Mouse (Mus musculus) kidney, embryonic 16.5 days (tissue): Measurements from ENCODE around the gene Efnb3. TPM values are rescaled to one million over a fixed set of nuclear protein-coding genes. Genes with fewer than 3 reads are reported as not detected.

ENCODE experiments used
- ATAC-seq: fragments of 200-750 bp; cut with Nextera tagmentation; 2 replicates; pipeline ENCODE4 v1.8.0; 2017; ENCODE audit warnings: moderate TSS enrichment; ENCODE audit not compliant: low FRiP score, low TSS enrichment
- H3K27ac ChIP-seq: fragments of 300-500 bp; sonication (generic); 2 replicates; pipeline ENCODE4 v1.5.1; 2014; ENCODE audit warnings: low read length
- H3K27me3 ChIP-seq: fragments of 300-500 bp; sonication (generic); 2 replicates; pipeline ENCODE4 v1.6.1; 2014; ENCODE audit warnings: low read length, control low read depth, mixed read lengths; ENCODE audit not compliant: insufficient read depth
- H3K36me3 ChIP-seq: fragments of 300-500 bp; sonication (generic); 2 replicates; pipeline ENCODE4 v1.6.1; 2014; ENCODE audit warnings: low read length, control low read depth, mixed read lengths; ENCODE audit not compliant: insufficient read depth
- H3K4me1 ChIP-seq: fragments of 300-500 bp; sonication (generic); 2 replicates; pipeline ENCODE4 v1.6.1; 2014; ENCODE audit warnings: low read length, control low read depth, mixed read lengths; ENCODE audit not compliant: insufficient read depth
- H3K4me2 ChIP-seq: fragments of 300-500 bp; sonication (generic); replicated peaks from 2 replicates; pipeline ENCODE4 v1.6.1; 2014; ENCODE audit warnings: low read depth, low read length
- H3K4me3 ChIP-seq: fragments of 300-500 bp; sonication (generic); 2 replicates; pipeline ENCODE4 v1.5.1; 2014; ENCODE audit warnings: mild to moderate bottlenecking, low read length
- H3K9ac ChIP-seq: fragments of 300-500 bp; sonication (generic); replicated peaks from 2 replicates; pipeline ENCODE4 v1.6.1; 2014; ENCODE audit warnings: low read length
- H3K9me3 ChIP-seq: fragments of 300-500 bp; sonication (generic); 2 replicates; pipeline ENCODE4 v1.6.1; 2016; ENCODE audit warnings: low read length, control low read depth
- WGBS: fragments of 180-500 bp; shearing (Covaris S2); extraction: QIAGEN DNeasy Blood & Tissue Kit; methylation state at CpG from one replicate; pipeline ENCODE4 v1.1.7; 2014; 5-methylcytosine and 5-hydroxymethylcytosine counted together
- polyA plus RNA-seq: library from polyadenylated mRNA; unstranded; fragments of >200 nt; fragmentation: Nextera tagmentation; extraction: Ambion mirVana; gene quantifications from 2 replicates; pipeline ENCODE4 v1.2.1, GENCODE M21; 2015

The Efnb3 gene
- polyA plus RNA-seq, 1 experiment from 2014 or later, result 12.6 TPM

- Histone ChIP-seq H3K4me3 (no peak overlapping the region), H3K4me1 (peaks cover 11% of the 10 kb centered on the region), H3K9ac (no peak overlapping the region), H3K9me3 (no peaks in the 10 kb centered on the region), H3K4me2 (no peak overlapping the region), H3K36me3 (peaks cover 53% of the 10 kb centered on the region), H3K27me3 (no peaks in the 10 kb centered on the region), H3K27ac (no peak overlapping the region)
- 81% methylated on average over 7 of the region's 7 CpGs for WGBS
- ATAC-seq, result no peak
Measured at GRCm38 (mm10) chr11:69585718-69586325, 25.8 kb upstream of the Efnb3 start.

- Histone ChIP-seq H3K27ac (no peak overlapping the region), H3K36me3 (peaks cover 44% of the 10 kb centered on the region), H3K4me1 (peaks cover 11% of the 10 kb centered on the region), H3K9me3 (no peaks in the 10 kb centered on the region), H3K4me2 (no peak overlapping the region), H3K9ac (no peak overlapping the region), H3K27me3 (no peaks in the 10 kb centered on the region), H3K4me3 (no peak overlapping the region)
- ATAC-seq, result no peak
- WGBS, result 97% methylated on average over 13 of the region's 13 CpGs
Measured at GRCm38 (mm10) chr11:69584937-69585336, 24.9 kb upstream of the Efnb3 start.

DNA sequence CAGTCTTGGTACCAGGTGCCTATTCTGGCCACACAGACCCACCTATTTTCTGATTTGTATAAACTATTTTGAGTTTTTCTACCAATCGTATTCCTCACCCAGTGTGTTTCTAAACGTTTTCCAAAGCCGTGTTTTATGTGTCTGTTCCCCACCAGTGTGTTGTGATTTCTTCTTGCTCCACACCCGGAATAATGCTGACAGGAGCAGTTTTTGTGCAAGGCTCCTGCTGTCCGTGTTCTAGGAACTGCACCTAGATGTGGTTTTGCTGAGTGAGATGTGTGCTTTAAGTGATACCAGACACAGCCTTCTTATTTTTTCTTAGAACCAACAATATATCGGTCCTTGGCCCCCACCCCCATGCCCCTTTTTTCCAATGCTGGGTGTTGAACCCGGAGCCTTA lies 24.0 kb upstream of the Efnb3 start:
- WGBS, result 79% methylated on average over 7 of the region's 7 CpGs
- H3K27me3 ChIP-seq, result no peaks in the 10 kb centered on the region
- peaks cover 11% of the 10 kb centered on the region for H3K4me1 ChIP-seq
- H3K4me2 ChIP-seq, result no peak overlapping the region
- no peak overlapping the region for H3K4me3 ChIP-seq
- no peak for ATAC-seq
- no peak overlapping the region for H3K9ac ChIP-seq
- H3K36me3 ChIP-seq, result peaks cover 35% of the 10 kb centered on the region
- H3K27ac ChIP-seq, result no peak overlapping the region
- H3K9me3 ChIP-seq, result no peaks in the 10 kb centered on the region

- H3K36me3 ChIP-seq, result peaks cover 18% of the 10 kb centered on the region
- H3K4me1 ChIP-seq, result peaks cover 25% of the 10 kb centered on the region
- no peak overlapping the region for H3K27ac ChIP-seq
- WGBS, result 63% methylated on average over 9 of the region's 9 CpGs
- no peaks in the 10 kb centered on the region for H3K9me3 ChIP-seq
- H3K4me2 ChIP-seq, result peak overlapping the region; percentile 77
- no peak for ATAC-seq
- H3K4me3 ChIP-seq, result peak overlapping the region; percentile 94; the same call in 1 of the 2 replicates
- peak overlapping the region; percentile 7; the same call in 1 of the 2 replicates for H3K9ac ChIP-seq
- no peaks in the 10 kb centered on the region for H3K27me3 ChIP-seq
Measured at GRCm38 (mm10) chr11:69582230-69582805, 22.3 kb upstream of the Efnb3 start.

- under 1% methylated on average over 8 of the region's 8 CpGs for WGBS
- ATAC-seq, result no peak
- no peaks in the 10 kb centered on the region for H3K27me3 ChIP-seq
Measured at GRCm38 (mm10) chr11:69581814-69582213, 21.8 kb upstream of the Efnb3 start.

GRCm38 (mm10) chr11:69581147-69581688 lies 21.2 kb upstream of the Efnb3 start:
- H3K27me3 ChIP-seq, result no peaks in the 10 kb centered on the region
- H3K4me1 ChIP-seq, result peaks cover 25% of the 10 kb centered on the region
- H3K27ac ChIP-seq, result peak overlapping the region; percentile 99
- 0% methylated on average over 36 of the region's 36 CpGs for WGBS
- H3K9ac ChIP-seq, result peak overlapping the region; percentile 79
- peak; percentile 87 for ATAC-seq
- peak overlapping the region; percentile 94 for H3K4me3 ChIP-seq
- H3K4me2 ChIP-seq, result peak overlapping the region; percentile 77
- H3K36me3 ChIP-seq, result peaks cover 10% of the 10 kb centered on the region; the same call in 1 of the 2 replicates
- H3K9me3 ChIP-seq, result no peaks in the 10 kb centered on the region

More at GRCm38 (mm10) chr11:69581814-69582213, 21.8 kb upstream of the Efnb3 start:
- Histone ChIP-seq H3K9me3 (no peaks in the 10 kb centered on the region), H3K36me3 (peaks cover 13% of the 10 kb centered on the region; the same call in 1 of the 2 replicates), H3K4me1 (peaks cover 25% of the 10 kb centered on the region), H3K4me3 (peak overlapping the region; percentile 94), H3K9ac (peak overlapping the region; percentile 79), H3K4me2 (peak overlapping the region; percentile 77), H3K27ac (peak overlapping the region; percentile 99)

DNA sequence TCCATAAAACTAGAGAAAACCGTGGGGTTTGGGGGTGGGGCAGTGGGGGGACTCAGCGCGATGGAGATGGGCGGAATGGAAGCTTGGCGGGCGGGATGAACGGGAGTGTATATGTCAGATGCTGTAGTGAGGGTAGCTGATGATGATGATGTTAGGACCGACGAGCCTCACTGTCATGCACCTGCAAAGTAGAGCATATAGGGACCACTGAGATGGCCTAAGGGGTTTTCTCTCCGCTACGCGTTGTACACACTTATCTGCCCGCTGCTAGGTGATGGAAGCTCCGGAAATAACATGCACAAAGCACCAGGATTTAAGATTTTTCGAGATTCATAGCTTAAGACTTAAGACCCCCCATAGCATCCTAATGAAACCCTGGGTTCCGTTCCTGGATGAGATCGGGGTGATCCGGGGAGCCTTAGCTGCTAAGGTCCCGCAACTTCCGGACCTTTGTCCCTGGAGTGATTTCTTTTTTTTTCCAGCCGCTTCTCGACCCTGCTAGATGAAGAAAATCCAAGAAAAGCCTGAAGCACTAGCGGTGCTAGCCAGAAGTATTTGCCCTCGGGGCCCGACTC lies 20.7 kb upstream of the Efnb3 start:
- ATAC-seq, result peak; percentile 10
- whole genome bisulfite sequencing, result under 1% methylated on average over 25 of the region's 25 CpGs

DNA sequence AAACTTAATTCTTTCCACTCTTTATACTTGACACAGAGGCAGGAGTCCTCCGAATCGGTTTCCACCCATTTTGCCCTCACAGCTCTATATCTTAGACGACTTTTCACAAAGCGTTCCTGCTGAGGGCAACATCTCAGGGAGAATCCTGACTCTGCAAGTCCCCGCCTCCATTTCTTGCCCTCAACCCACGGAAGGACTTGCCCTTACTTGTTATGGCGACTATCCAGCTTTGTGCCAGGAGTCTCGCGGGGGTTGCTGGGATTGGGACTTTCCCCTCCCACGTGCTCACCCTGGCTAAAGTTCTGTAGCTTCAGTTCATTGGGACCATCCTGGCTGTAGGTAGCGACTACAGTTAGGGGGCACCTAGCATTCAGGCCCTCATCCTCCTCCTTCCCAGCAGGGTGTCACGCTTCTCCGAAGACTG lies 20.1 kb upstream of the Efnb3 start, which contains the start of the genes Wrap53 and Trp53:
Wrap53 (minus strand) TSS at position 165 of the 424 bp plus-strand sequence.
Trp53 (plus strand) TSS at position 269 of the 424 bp plus-strand sequence.
- peak; percentile 64 for ATAC-seq
- peak within 1 kb of the TSS; percentile 99 for H3K27ac ChIP-seq
- H3K27me3 ChIP-seq, result no peaks in the 10 kb centered on the region
- H3K36me3 ChIP-seq, result peaks cover 10% of the 10 kb centered on the region; the same call in 1 of the 2 replicates
- H3K4me2 ChIP-seq, result peak within 1 kb of the TSS; percentile 89
- H3K9ac ChIP-seq, result peak within 1 kb of the TSS; percentile 83
- peak within 1 kb of the TSS; percentile 94 for H3K4me3 ChIP-seq
- H3K9me3 ChIP-seq, result no peaks in the 10 kb centered on the region
- H3K4me1 ChIP-seq, result peaks cover 25% of the 10 kb centered on the region
- WGBS, result 0% methylated on average over 13 of the region's 13 CpGs

More for the DNA sequence above, 20.7 kb upstream of the Efnb3 start:
- H3K36me3 ChIP-seq, result peaks cover 10% of the 10 kb centered on the region; the same call in 1 of the 2 replicates
- peak overlapping the region; percentile 79 for H3K9ac ChIP-seq
- no peaks in the 10 kb centered on the region for H3K9me3 ChIP-seq
- H3K4me1 ChIP-seq, result peaks cover 25% of the 10 kb centered on the region
- no peaks in the 10 kb centered on the region for H3K27me3 ChIP-seq
- H3K4me2 ChIP-seq, result peak overlapping the region; percentile 77
- H3K27ac ChIP-seq, result peak overlapping the region; percentile 99
- H3K4me3 ChIP-seq, result peak overlapping the region; percentile 94

DNA sequence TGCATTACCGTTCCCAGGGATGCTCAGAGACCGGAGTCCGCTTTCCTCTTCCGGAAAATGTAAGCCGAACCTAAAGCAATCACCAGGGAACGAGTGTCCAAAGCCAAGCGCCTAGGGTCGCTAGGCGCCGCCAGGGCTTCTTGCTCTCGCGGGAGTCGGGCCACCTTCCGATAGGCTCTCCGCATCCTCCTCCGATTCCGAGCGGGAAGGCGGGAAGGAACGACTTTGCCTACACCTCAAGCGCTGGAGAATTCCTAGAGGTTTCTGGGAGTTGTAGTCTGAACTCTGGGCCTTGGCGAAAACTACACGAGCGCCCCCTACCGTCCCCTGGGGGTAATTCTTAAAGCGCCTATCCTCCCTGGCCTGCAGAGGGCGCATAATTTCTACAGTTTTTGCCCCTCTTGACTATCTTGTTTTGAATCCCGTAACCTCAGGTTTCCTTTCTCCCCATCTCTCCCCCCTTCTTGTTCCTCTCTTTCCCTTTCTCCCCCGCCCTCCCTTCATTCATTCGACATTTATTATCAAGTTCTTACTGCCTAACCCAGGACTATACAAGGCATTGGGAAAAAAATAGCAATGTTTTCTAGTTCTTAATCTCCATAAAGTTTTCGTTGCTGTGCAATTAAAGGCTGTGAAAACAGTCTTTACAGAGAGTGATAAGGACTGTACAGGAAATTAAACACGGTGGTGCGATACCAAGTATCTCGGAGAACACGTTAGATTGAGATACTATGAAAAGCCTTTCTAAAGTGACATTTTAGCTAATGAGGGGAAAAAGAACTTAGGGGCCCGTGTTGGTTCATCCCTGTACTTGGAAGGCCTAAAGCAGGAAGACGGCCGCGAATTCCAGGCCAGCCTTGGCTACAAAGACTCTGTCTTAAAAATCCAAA lies 19.4 kb upstream of the Efnb3 start:
- H3K9me3 ChIP-seq, result no peaks in the 10 kb centered on the region
- peaks cover 25% of the 10 kb centered on the region for H3K4me1 ChIP-seq
- H3K27me3 ChIP-seq, result no peaks in the 10 kb centered on the region
- H3K4me3 ChIP-seq, result peak overlapping the region; percentile 94
- ATAC-seq, result peak; percentile 92
- peak overlapping the region; percentile 83 for H3K9ac ChIP-seq
- peak overlapping the region; percentile 89 for H3K4me2 ChIP-seq
- peak overlapping the region; percentile 99 for H3K27ac ChIP-seq
- H3K36me3 ChIP-seq, result 0 out of 2 replicates have a peak, but pooled peaks cover 4% of the 10 kb centered on the region
- under 1% methylated on average over 39 of the region's 39 CpGs for WGBS
